Mouse (Mus musculus) heart, adult 9 months (tissue): ENCODE results near the gene Mlana.

Experiments used
- DNase-seq, 2 experiments: peaks; one replicate each; pipeline ENCODE4 v3.0.0; 2022; ENCODE audit warnings: low spot score in 2 of 2

Gene Mlana

DNA sequence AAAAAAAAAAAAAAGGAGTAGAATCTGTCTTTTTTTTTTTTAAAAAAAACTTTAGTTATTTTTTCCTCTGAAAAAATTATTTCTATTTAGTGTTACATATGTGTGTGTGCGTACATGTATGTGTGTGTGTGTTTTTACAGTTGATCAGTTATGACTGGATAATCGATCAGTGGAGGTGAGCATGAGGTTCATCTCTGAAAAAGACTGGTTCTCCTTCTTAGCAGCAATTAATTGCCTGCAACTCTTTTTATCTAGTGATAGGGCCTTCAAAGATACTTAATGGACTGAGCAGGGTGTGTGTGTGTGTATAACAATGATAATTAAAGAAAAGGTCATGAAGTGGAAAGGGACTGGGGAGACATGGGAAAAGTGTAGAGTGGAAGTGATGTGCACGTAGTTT is 53.4 kb downstream of the Mlana start:
- no peak for DNase-seq

GRCm38 (mm10) chr19:29753939-29754338 is 56.3 kb downstream of the Mlana start:
- DNase-seq, result no peak
